Mouse (Mus musculus): ENCODE data around the gene Ctsf.

DNA sequence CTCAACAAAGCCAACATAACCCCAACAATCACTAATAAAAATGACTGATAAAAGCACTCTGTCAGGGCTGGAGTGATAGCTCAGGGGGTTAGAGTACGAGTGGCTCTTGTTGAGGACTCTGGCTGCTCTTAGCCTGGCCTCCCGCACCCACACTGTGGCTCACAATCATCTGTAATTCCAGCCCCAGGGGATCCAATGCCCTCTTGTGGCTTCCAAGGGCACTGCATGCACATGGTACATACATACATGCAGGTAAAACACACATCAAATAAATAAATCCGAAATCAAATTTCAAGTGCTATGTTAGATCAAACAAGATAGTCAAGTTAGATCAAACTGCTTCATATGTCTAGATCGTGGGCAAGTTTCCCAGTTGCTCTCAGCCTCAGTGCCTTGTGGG, 53.2 kb downstream of the Ctsf start:
- peak; percentile 64 for TF ChIP-seq CTCF (IDR thresholded peaks at IDR 0.05; ENCODE audit: control insufficient read depth, insufficient read depth, low read length)
- no peak for TF ChIP-seq POLR2A (IDR thresholded peaks at IDR 0.05; ENCODE audit: borderline replicate concordance, control insufficient read depth, low read depth, low read length)
